Mouse (Mus musculus): ENCODE data around the gene Pde5a.

DNA sequence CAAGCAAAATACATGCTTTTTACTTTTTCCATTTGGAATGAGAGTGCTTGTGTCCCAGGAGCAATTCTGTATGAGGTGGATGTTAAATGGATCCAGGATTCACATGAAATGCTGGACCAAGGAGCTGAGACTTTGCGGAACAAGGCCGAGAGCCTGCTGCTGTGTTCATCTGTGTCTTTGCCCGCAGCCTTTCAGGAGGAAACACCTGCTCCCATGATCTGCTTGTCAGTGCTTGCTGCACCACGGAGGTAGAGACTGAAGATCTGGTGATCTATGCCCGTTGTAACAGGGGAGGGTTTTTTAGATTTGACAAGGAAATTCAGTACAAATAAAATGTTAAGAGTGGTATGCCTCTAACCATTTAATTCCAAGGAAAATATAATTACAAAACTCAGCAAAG lies 39.1 kb downstream of the Pde5a start:
- TF ChIP-seq POLR2A (IDR thresholded peaks at IDR 0.05; ENCODE audit: insufficient read depth, low read depth, low read length) (no peak), CTCF (IDR thresholded peaks at IDR 0.05) (no peak)

All from heart, adult 2 months (tissue).